Mouse (Mus musculus) MEL (cell line): ENCODE results near the gene Spag5. TPM values are rescaled to one million over a fixed set of nuclear protein-coding genes. Genes with fewer than 3 reads are reported as not detected.

Experiments used
- DNase-seq: peaks from one replicate; pipeline ENCODE4 v3.0.0; 2011; ENCODE audit warnings: low read depth, low spot score
- H3K27ac ChIP-seq: 2 replicates; pipeline ENCODE4 v1.5.1; 2012; ENCODE audit warnings: low read depth, mild to moderate bottlenecking, control low read depth, low read length, moderate library complexity; ENCODE audit not compliant: control insufficient read depth
- H3K27me3 ChIP-seq, 2 experiments: fragments of 150-350 bp in 1 of 2; sonication (generic) in 1 of 2; 2 replicates each; pipeline ENCODE4 v1.6.1; 2012; ENCODE audit warnings: low read length in 2 of 2, mild to moderate bottlenecking in 2 of 2, improper control_type of control experiment in 1 of 2, moderate library complexity in 1 of 2; ENCODE audit not compliant: insufficient read depth in 2 of 2, control insufficient read depth in 1 of 2
- H3K36me3 ChIP-seq, 2 experiments: 2 replicates each; pipeline ENCODE4 v1.6.1; 2012 to 2014; ENCODE audit warnings: low read length in 2 of 2, improper control_type of control experiment in 1 of 2, inconsistent platforms in 1 of 2, mild to moderate bottlenecking in 1 of 2; ENCODE audit not compliant: insufficient read depth in 2 of 2, control insufficient read depth in 1 of 2
- H3K4me1 ChIP-seq, 2 experiments: fragments of 150-350 bp in 1 of 2; sonication (generic) in 1 of 2; 2 replicates each; pipeline ENCODE4 v1.6.1; 2012; ENCODE audit warnings: low read length in 2 of 2, improper control_type of control experiment in 1 of 2, mild to moderate bottlenecking in 1 of 2; ENCODE audit not compliant: insufficient read depth in 2 of 2, control insufficient read depth in 1 of 2
- H3K4me3 ChIP-seq, 2 experiments: fragments of 150-350 bp in 1 of 2; sonication (generic) in 1 of 2; 2 replicates each; pipeline ENCODE4 v1.5.1; 2012; ENCODE audit warnings: low read depth in 2 of 2, low read length in 2 of 2, mild to moderate bottlenecking in 2 of 2, moderate library complexity in 2 of 2, control low read depth in 1 of 2, improper control_type of control experiment in 1 of 2; ENCODE audit not compliant: control insufficient read depth in 1 of 2, insufficient read depth in 1 of 2
- H3K79me2 ChIP-seq: 2 replicates; pipeline ENCODE4 v1.6.1; 2012; ENCODE audit warnings: mild to moderate bottlenecking, low read length, moderate library complexity; ENCODE audit not compliant: control insufficient read depth, poor library complexity, insufficient read depth
- H3K9ac ChIP-seq: 2 replicates; pipeline ENCODE4 v1.6.1; 2012; ENCODE audit warnings: low read depth, mild to moderate bottlenecking, control low read depth, low read length, moderate library complexity; ENCODE audit not compliant: control insufficient read depth, poor library complexity, severe bottlenecking
- H3K9me3 ChIP-seq: fragments of 150-350 bp; sonication (generic); replicated peaks from 2 replicates; pipeline ENCODE4 v1.6.1; 2012; ENCODE audit warnings: mild to moderate bottlenecking, low read length, improper control_type of control experiment, moderate library complexity; ENCODE audit not compliant: insufficient read depth
- CHD1 ChIP-seq: IDR thresholded peaks from 2 replicates; pipeline ENCODE4 v1.6.1; 2012; ENCODE audit warnings: low read depth, mild to moderate bottlenecking, inconsistent platforms, low read length, improper control_type of control experiment
- CHD2 ChIP-seq: IDR thresholded peaks from 2 replicates; pipeline ENCODE4 v1.6.1; 2011; ENCODE audit warnings: low read length, improper control_type of control experiment
- E2F4 ChIP-seq: IDR thresholded peaks from 2 replicates; pipeline ENCODE4 v1.6.1; 2011; ENCODE audit warnings: low read depth, low read length, improper control_type of control experiment, borderline replicate concordance
- ELF1 ChIP-seq: IDR thresholded peaks from 2 replicates; pipeline ENCODE4 v1.6.1; 2014; ENCODE audit warnings: low read depth, mild to moderate bottlenecking, inconsistent platforms, low read length, improper control_type of control experiment, moderate library complexity
- EP300 ChIP-seq, 2 experiments: IDR thresholded peaks; 2 replicates each; pipeline ENCODE4 v1.6.1; 2011; ENCODE audit warnings: improper control_type of control experiment in 2 of 2, low read length in 2 of 2, low read depth in 1 of 2, mild to moderate bottlenecking in 1 of 2
- ETS1 ChIP-seq: IDR thresholded peaks from 2 replicates; pipeline ENCODE4 v1.6.1; 2012; ENCODE audit warnings: low read depth, mild to moderate bottlenecking, inconsistent platforms, low read length, improper control_type of control experiment, moderate library complexity
- GATA1 ChIP-seq: IDR thresholded peaks from 2 replicates; pipeline ENCODE4 v1.6.1; 2011; ENCODE audit warnings: low read depth, low read length, improper control_type of control experiment
- HCFC1 ChIP-seq: IDR thresholded peaks from 2 replicates; pipeline ENCODE4 v1.6.1; 2012; ENCODE audit warnings: low read depth, mild to moderate bottlenecking, inconsistent platforms, low read length, improper control_type of control experiment, moderate library complexity
- MAZ ChIP-seq: IDR thresholded peaks from 2 replicates; pipeline ENCODE4 v1.6.1; 2012; ENCODE audit warnings: low read depth, mild to moderate bottlenecking, inconsistent platforms, low read length, improper control_type of control experiment
- MEF2A ChIP-seq: IDR thresholded peaks from 2 replicates; pipeline ENCODE4 v1.6.1; 2014; ENCODE audit warnings: low read depth, mild to moderate bottlenecking, inconsistent platforms, low read length, improper control_type of control experiment; ENCODE audit not compliant: poor library complexity, insufficient replicate concordance, severe bottlenecking; ENCODE audit errors: extremely low read depth
- MXI1 ChIP-seq: IDR thresholded peaks from 2 replicates; pipeline ENCODE4 v1.6.1; 2011; ENCODE audit warnings: mild to moderate bottlenecking, low read depth, low read length, improper control_type of control experiment
- NELFE ChIP-seq: IDR thresholded peaks from 2 replicates; pipeline ENCODE4 v1.6.1; 2011; ENCODE audit warnings: low read depth, low read length, improper control_type of control experiment
- NRF1 ChIP-seq: IDR thresholded peaks from 2 replicates; pipeline ENCODE4 v1.6.1; 2014; ENCODE audit warnings: low read depth, mild to moderate bottlenecking, inconsistent platforms, low read length, improper control_type of control experiment, moderate library complexity; ENCODE audit not compliant: poor library complexity, insufficient read depth, severe bottlenecking
- POLR2A ChIP-seq, 2 experiments: IDR thresholded peaks; 2 replicates each; pipeline ENCODE4 v1.6.1; 2011 to 2012; ENCODE audit warnings: low read length in 2 of 2, mild to moderate bottlenecking in 2 of 2, control low read depth in 1 of 2, improper control_type of control experiment in 1 of 2, low read depth in 1 of 2, moderate library complexity in 1 of 2; ENCODE audit not compliant: control insufficient read depth in 1 of 2, insufficient read depth in 1 of 2, poor library complexity in 1 of 2
- POLR2AphosphoS2 ChIP-seq: IDR thresholded peaks from 2 replicates; pipeline ENCODE4 v1.6.1; 2011; ENCODE audit warnings: low read length, improper control_type of control experiment
- RCOR1 ChIP-seq: IDR thresholded peaks from 2 replicates; pipeline ENCODE4 v1.6.1; 2012; ENCODE audit warnings: low read depth, mild to moderate bottlenecking, inconsistent platforms, low read length, improper control_type of control experiment
- SIN3A ChIP-seq: IDR thresholded peaks from 2 replicates; pipeline ENCODE4 v1.6.1; 2012; ENCODE audit warnings: low read length, improper control_type of control experiment, inconsistent platforms
- TBP ChIP-seq: IDR thresholded peaks from 2 replicates; pipeline ENCODE4 v1.8.0; 2011; ENCODE audit warnings: low read depth, low read length, improper control_type of control experiment
- TCF12 ChIP-seq: IDR thresholded peaks from 2 replicates; pipeline ENCODE4 v1.6.1; 2014; ENCODE audit warnings: low read depth, mild to moderate bottlenecking, inconsistent platforms, low read length, improper control_type of control experiment, moderate library complexity
- USF1 ChIP-seq: IDR thresholded peaks from 2 replicates; pipeline ENCODE4 v1.6.1; 2014; ENCODE audit warnings: low read depth, mild to moderate bottlenecking, inconsistent platforms, low read length, improper control_type of control experiment, moderate library complexity
- USF2 ChIP-seq, 2 experiments: IDR thresholded peaks; 2 replicates each; pipeline ENCODE4 v1.6.1; 2011 to 2012; ENCODE audit warnings: improper control_type of control experiment in 2 of 2, low read length in 2 of 2, borderline replicate concordance in 1 of 2, inconsistent platforms in 1 of 2, low read depth in 1 of 2, mild to moderate bottlenecking in 1 of 2; ENCODE audit not compliant: insufficient read depth in 1 of 2
- ZC3H11A ChIP-seq: IDR thresholded peaks from 2 replicates; pipeline ENCODE4 v1.6.1; 2012; ENCODE audit warnings: low read depth, mild to moderate bottlenecking, inconsistent platforms, low read length, improper control_type of control experiment
- ZKSCAN1 ChIP-seq: IDR thresholded peaks from 2 replicates; pipeline ENCODE4 v1.6.1; 2012; ENCODE audit warnings: low read depth, mild to moderate bottlenecking, inconsistent platforms, low read length, improper control_type of control experiment, moderate library complexity
- ZMIZ1 ChIP-seq: IDR thresholded peaks from 2 replicates; pipeline ENCODE4 v1.6.1; 2012; ENCODE audit warnings: low read depth, mild to moderate bottlenecking, inconsistent platforms, low read length, improper control_type of control experiment, moderate library complexity
- polyA plus RNA-seq, 2 experiments: library from polyadenylated mRNA; stranded (reverse) in 1 of 2; unstranded in 1 of 2; fragments of >175 nt in 1 of 2; fragments of >200 nt in 1 of 2; gene quantifications; 2 replicates each; pipeline versions ENCODE4 v1.2.1 to v1.2.4; 2012; ENCODE audit warnings: low replicate concordance in 2 of 2, low read depth in 1 of 2; ENCODE audit not compliant: insufficient read length in 2 of 2, insufficient read depth in 1 of 2, missing spikeins in 1 of 2
- total RNA-seq: library from RNA; depleted of rRNA; stranded (reverse); fragments of 300-350 nt; gene quantifications from 2 replicates; pipeline ENCODE4 v1.2.3, GENCODE M21; 2012

The Spag5 gene
- total and polyA plus RNA-seq, 3 experiments = 40.1 to 274 (median 77.5) TPM

- H3K9me3 ChIP-seq = no peaks in the 10 kb centered on the region
- TF ChIP-seq MEF2A (no peak), MXI1 (no peak), ELF1 (peak; percentile 46; the same call in 1 of the 2 replicates), USF2 (IDR thresholded peaks at IDR 0.05; ENCODE audit: borderline replicate concordance in 1 of 2, insufficient read depth in 1 of 2, low read depth in 1 of 2, low read length in 2 of 2) (no peak), MAZ (peak; percentile 68; the same call in 1 of the 2 replicates), TCF12 (peak; percentile 32; the same call in 1 of the 2 replicates), E2F4 (0 out of 2 replicates have a peak, but pooled peaks have one; percentile 13), POLR2A (IDR thresholded peaks at IDR 0.05; ENCODE audit: control insufficient read depth in 1 of 2, insufficient read depth in 1 of 2, low read depth in 1 of 2, low read length in 2 of 2, poor library complexity in 1 of 2) (peak; percentile 61 to 88; a peak in 3 of 4 replicates), CHD2 (no peak; the same call in 1 of the 2 replicates), GATA1 (no peak), NRF1 (peak; percentile 36; the same call in 1 of the 2 replicates), SIN3A (peak; percentile 57; the same call in 1 of the 2 replicates), NELFE (peak; percentile 71), TBP (no peak), USF1 (peak; percentile 4; the same call in 1 of the 2 replicates), HCFC1 (peak; percentile 40; the same call in 1 of the 2 replicates), RCOR1 (no peak), ZKSCAN1 (no peak), EP300 (IDR thresholded peaks at IDR 0.05; ENCODE audit: low read depth in 1 of 2, low read length in 2 of 2) (peak in 1 of 2 experiments; percentile 47; a peak in 2 of 4 replicates), ETS1 (0 out of 2 replicates have a peak, but pooled peaks have one; percentile 9), ZMIZ1 (peak; percentile 60), POLR2AphosphoS2 (peak; percentile 45; the same call in 1 of the 2 replicates), CHD1 (no peak), ZC3H11A (no peak)
- peak within 1 kb of the TSS; percentile 82 for H3K9ac ChIP-seq
- peak within 1 kb of the TSS; percentile 55 to 96 for H3K4me3 ChIP-seq
- peaks cover 9% of the 10 kb centered on the region for H3K79me2 ChIP-seq
- no peaks in the 10 kb centered on the region for H3K27me3 ChIP-seq
- H3K4me1 ChIP-seq = peaks cover 13 to 25% of the 10 kb centered on the region in 2 experiments
- peak within 1 kb of the TSS; percentile 56 for H3K27ac ChIP-seq
- peaks cover 0 to 21% of the 10 kb centered on the region in 2 experiments; a peak in 2 of 4 replicates for H3K36me3 ChIP-seq
- DNase-seq = peak; percentile 80
Measured at GRCm38 (mm10) chr11:78343381-78344327, 42.3 kb downstream of the Spag5 start, which contains the start of gene Unc119. Gene Unc119, plus strand, starts transcription at chr11:78343482.
